Mouse (Mus musculus) spleen, adult 12 weeks (tissue): ENCODE results near the gene Asap2.
"Not testable (repeated sequence)": the region's sequence is repeated elsewhere in the genome, so short reads cannot be mapped to it uniquely, and the experiment has no call there.

Experiments
- DNase-seq: peaks from one replicate; pipeline ENCODE4 v3.0.0; 2022; ENCODE audit warnings: low spot score

Gene Asap2

GRCm38 (mm10) chr12:20990132-20990531 is at the start of gene Asap2:
Gene Asap2 (plus strand): TSS chr12:20990459.
- not testable (repeated sequence) for DNase-seq

GRCm38 (mm10) chr12:20947051-20947997 is 42.9 kb upstream of the Asap2 start:
- not testable (repeated sequence) for DNase-seq

- DNase-seq, result not testable (repeated sequence)
These were observed 320 bp downstream of the Asap2 start for GRCm38 (mm10) chr12:20990579-20990978.

- DNase-seq, result not testable (repeated sequence)
These were observed 40.6 kb downstream of the Asap2 start for GRCm38 (mm10) chr12:21030875-21031274.

DNA sequence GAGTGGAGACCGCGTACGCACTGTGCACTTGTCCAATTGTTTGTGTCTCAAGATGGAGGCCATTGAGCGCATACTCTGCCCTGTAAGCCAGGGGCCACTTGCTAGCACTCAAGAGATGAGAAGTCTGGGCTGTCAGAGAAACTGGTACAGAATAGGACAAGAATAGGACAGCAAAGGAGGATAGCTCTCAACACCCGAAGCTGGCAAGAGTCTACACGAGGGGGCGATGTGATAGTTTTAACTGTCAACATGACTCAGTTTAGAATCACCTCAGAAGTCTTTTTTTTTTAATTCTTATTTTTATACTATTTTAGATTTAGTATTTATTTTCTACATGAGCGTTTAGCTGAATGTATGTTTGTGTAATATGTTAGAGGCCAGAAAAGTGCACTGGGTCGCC is 56.5 kb downstream of the Asap2 start:
- DNase-seq, result not testable (repeated sequence)

DNA sequence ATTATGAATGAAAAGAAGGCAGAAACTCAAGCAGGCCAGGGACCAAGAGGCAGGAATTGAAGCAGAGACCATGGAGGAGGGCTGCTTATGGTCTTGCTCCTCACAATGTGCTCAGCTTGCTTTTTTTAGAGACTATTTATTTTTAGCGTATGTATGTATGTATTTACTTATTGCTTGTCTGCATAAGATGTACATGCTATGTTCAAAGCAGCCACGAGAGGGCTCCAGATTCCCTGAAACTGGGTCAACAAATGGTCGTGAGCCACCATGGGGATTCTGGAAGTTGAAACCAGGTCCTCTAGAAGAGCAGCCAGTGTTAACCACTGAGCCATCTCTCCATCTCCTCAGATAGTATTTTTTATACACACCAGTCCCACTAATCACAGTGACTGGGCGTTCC is 85.5 kb downstream of the Asap2 start:
- peak; percentile 52 for DNase-seq

- DNase-seq, result not testable (repeated sequence)
These were observed 99.9 kb downstream of the Asap2 start for GRCm38 (mm10) chr12:21090168-21090567.

- DNase-seq, result not testable (repeated sequence)
These were observed 102.2 kb downstream of the Asap2 start for GRCm38 (mm10) chr12:21092446-21092845.

DNA sequence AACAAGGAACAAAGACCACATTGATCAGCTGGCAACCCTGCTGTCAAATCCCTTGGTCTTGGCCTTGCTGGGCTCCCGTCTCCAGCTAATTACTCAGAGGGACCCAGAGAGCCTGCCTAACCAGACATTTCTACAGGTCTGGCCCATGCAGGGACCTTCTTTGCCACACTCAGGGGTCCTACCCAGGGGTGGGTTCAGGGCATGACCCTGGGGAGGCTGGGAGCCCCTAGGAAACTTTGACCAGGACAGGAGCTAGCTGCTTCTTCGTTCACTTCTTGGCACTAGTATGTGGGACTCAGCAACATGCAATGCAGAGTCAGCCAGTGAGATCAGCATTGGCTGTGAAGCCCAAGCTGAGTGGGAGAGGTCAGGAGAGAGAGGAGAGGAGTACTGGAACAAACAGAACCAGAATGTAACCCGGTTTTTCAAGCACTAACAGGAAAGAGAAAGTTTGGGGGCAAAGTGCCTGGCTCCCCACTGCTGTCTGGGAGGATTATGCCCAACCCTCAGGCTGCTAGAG is 107.6 kb downstream of the Asap2 start:
- DNase-seq, result not testable (repeated sequence)

- not testable (repeated sequence) for DNase-seq
These were observed 120.8 kb downstream of the Asap2 start for GRCm38 (mm10) chr12:21111116-21111475.

DNA sequence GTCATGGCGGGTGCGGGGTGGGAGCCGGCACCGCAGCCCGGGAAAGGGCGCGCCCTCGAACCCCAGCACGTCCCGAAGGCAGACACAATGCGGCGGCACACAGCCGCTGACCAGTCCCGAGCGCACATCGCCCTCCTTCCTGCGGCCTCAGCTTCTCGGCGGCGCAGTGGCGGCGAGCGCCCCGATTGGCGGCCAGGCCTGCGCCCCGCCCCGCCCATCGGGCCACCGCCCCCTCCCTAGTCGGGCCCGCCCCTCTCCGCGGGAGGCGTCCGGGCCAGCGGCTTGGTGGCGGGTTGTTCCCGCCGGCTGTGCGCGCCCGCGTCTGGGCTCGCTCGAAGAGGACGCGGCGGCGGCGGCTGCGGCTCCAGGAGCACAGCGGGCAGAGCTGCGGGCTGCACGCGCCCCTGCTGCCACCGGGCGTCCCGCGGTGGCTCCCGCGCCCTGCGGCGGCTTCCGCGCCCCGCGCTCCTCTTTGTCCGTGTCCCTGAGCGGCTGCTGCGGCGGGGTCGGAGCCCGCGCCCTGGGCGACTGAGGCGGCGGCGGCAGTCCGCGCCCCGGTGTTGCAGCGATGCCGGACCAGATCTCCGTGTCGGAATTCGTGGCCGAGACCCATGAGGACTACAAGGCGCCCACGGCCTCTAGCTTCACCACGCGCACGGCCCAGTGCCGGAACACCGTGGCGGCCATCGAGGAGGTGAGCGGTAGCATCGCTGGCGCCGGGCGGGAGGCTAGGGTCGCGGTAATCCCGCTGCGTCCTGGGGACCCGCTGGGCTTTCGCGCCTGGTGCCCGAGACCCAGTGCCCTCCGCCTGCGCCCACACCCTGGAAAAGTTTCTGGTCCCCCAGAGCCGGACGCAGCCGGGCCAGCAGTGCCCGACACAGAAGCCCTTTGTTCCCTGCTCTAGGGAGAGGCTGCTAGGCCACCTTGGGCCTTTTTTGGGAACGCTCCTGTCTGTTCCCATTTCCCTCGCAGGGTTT is 121.5 kb downstream of the Asap2 start:
- DNase-seq, result peak; percentile 81

- peak; percentile 53 for DNase-seq
These were observed 122.2 kb downstream of the Asap2 start for GRCm38 (mm10) chr12:21112453-21112857.

DNA sequence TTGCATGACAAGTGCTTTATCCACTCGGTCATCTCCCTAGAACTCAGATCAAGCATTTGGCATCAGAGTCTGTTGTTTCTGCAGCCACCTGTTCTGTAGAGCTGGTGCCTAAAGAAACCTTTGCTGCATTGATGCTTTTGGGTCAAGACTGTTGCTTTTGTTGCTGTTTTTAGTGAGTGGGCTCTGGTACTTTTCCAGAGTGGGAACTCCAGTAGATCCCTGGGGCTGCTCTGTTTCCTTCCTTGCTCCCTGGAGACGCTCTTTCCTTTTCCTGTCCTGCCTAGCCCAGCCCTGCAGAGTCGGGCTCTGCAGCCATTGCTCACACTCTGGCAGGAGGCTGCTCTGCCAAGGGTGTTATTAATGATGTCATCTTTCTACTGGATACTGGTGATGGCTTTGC is 129.2 kb downstream of the Asap2 start:
- DNase-seq, result no peak

GRCm38 (mm10) chr12:21122818-21123217 is 132.6 kb downstream of the Asap2 start:
- DNase-seq, result no peak

DNA sequence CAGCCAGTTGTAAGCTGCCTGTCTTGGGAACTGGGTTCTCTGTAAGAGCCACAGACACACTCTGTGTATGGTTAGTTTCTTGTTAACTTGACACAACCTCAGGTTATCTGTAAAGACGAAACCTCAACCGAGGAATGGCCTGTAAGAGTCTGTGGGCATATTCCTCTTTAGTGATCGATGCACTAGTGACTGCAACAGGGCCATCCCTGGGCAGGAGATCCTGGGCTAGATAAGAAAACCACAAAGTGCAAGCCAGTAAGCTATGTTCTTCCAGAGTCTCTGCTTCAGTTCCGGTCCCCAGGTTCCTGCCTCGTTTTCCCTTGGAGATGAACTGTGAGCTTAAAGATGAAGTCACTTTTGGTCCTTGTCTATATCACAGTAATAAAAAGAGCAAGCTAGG is 133.4 kb downstream of the Asap2 start:
- DNase-seq, result no peak

DNA sequence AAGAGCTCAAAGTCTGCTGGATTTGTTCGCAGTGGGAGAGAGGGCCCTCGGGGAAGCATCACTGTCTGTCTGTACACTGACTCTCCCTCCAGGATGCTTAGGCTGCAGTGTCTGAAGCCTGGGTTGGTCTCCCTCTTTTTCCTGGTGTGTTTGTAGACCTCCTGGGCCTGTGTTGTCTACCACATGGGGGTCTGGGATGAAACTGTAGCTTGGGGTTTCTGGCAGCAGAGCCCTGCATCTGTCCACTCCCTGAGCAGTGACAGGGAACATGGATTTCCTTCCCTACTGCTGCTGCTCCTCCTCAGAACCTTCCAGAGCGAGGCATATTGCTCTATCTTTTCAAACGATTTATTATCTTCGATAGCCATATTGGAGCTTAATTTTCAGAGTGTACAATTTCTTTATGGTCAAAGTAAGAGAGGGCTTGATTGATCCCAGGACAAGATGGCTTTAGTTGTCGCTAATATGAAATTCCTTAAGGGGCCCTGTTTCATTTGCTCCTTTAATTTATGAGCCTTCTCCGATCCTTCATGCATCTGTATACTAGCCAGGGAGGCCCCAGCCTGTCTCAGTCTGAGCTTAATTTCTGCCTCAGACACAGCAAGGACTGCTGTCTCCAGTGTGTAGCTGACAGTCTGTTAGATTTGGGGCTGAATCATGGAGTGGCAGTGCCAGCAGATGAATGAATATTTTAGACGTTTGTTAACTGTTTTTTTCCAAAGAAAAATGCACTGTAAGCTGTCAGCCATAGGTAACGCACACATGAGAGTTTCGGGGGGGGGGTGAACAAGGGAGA is 135.6 kb downstream of the Asap2 start:
- DNase-seq, result no peak

GRCm38 (mm10) chr12:21126516-21126915 is 136.3 kb downstream of the Asap2 start:
- DNase-seq, result no peak

GRCm38 (mm10) chr12:21128930-21129869 is 138.9 kb downstream of the Asap2 start:
- peak; percentile 53 for DNase-seq

DNA sequence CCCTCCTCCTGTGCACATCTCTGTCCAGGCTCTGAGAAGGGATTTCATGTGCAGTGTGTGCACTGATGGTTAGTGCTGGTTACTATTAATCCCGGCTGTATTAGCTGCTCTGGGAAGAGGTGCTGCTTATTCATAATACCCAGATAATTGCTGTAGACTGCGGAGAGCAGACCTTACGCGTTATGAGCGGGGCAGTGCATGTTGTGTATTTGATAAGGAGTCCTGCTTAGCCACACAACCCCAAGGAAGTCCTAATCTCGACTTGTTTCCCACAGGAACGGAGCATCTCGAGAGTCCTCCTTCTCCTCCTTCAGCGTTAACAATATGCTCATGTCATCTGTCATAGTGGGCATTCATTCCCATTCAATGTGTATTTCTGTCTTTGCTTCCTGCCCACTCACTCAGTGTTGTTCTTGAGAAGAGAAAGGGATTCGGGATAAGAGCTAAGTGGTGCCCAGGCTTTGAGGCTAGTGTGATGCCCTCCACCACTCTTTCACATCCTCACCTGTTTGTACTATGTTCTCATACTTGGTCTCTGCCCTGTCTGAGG is 140.1 kb downstream of the Asap2 start:
- no peak for DNase-seq

- DNase-seq, result no peak
These were observed 142.3 kb downstream of the Asap2 start for GRCm38 (mm10) chr12:21132537-21132936.
